Mouse (Mus musculus) forebrain, postnatal 0 days (tissue): ENCODE measurements around the gene Glo1. TPM values are rescaled to one million over a fixed set of nuclear protein-coding genes. Genes with fewer than 3 reads are reported as not detected.
"Not testable (repeated sequence)": the region's sequence is repeated elsewhere in the genome, so short reads cannot be mapped to it uniquely, and the experiment has no call there.

Experiments
- ATAC-seq: fragments of 200-750 bp; cut with Nextera tagmentation; 2 replicates; pipeline ENCODE4 v1.8.0; 2017; ENCODE audit warnings: mild to moderate bottlenecking, moderate library complexity
- DNase-seq: peaks from one replicate; pipeline ENCODE4 v3.0.0-alpha.2; 2015
- H3K27ac ChIP-seq: fragments of 300-500 bp; sonication (generic); 2 replicates; pipeline ENCODE4 v1.5.1; 2014; ENCODE audit warnings: low read depth, mild to moderate bottlenecking, antibody characterized with exemption, low read length, moderate library complexity, mixed read lengths
- H3K27me3 ChIP-seq: fragments of 300-500 bp; sonication (generic); 2 replicates; pipeline ENCODE4 v1.6.1; 2014; ENCODE audit warnings: mild to moderate bottlenecking, low read length, mixed read lengths; ENCODE audit not compliant: insufficient read depth
- H3K36me3 ChIP-seq: fragments of 300-500 bp; sonication (generic); 2 replicates; pipeline ENCODE4 v1.6.1; 2014; ENCODE audit warnings: mild to moderate bottlenecking, moderate library complexity; ENCODE audit not compliant: insufficient read depth
- H3K4me1 ChIP-seq: fragments of 300-500 bp; sonication (generic); 2 replicates; pipeline ENCODE4 v1.6.1; 2014; ENCODE audit warnings: antibody characterized with exemption; ENCODE audit not compliant: insufficient read depth
- H3K4me2 ChIP-seq: fragments of 300-500 bp; sonication (generic); 2 replicates; pipeline ENCODE4 v1.6.1; 2014; ENCODE audit warnings: low read depth, mild to moderate bottlenecking, moderate library complexity
- H3K4me3 ChIP-seq: fragments of 300-500 bp; sonication (generic); 2 replicates; pipeline ENCODE4 v1.5.1; 2014; ENCODE audit warnings: low read depth, low read length, mixed read lengths
- H3K9ac ChIP-seq: fragments of 300-500 bp; sonication (generic); 2 replicates; pipeline ENCODE4 v1.6.1; 2014; ENCODE audit warnings: mild to moderate bottlenecking
- H3K9me3 ChIP-seq: fragments of 300-500 bp; sonication (generic); 2 replicates; pipeline ENCODE4 v1.6.1; 2016; ENCODE audit warnings: low read length
- CTCF ChIP-seq: sonication (generic); IDR thresholded peaks from 2 replicates; pipeline ENCODE4 v1.5.1; 2016; ENCODE audit warnings: antibody characterized with exemption, control low read depth, low read depth
- WGBS: fragments of 180-500 bp; shearing (Covaris S2); extraction: QIAGEN DNeasy Blood & Tissue Kit; methylation state at CpG from one replicate; pipeline ENCODE4 v1.1.7; 2014; 5-methylcytosine and 5-hydroxymethylcytosine counted together
- polyA plus RNA-seq: library from polyadenylated mRNA; unstranded; fragments of >200 nt; fragmentation: Nextera tagmentation; extraction: Ambion mirVana; gene quantifications from 2 replicates; pipeline ENCODE4 v1.2.1, GENCODE M21; 2015
- total RNA-seq: library from RNA; depleted of rRNA; stranded (reverse); fragments of >200 nt; gene quantifications from 2 replicates; pipeline ENCODE4 v1.2.3, GENCODE M21; 2014

The Glo1 gene
- total and polyA plus RNA-seq, 2 experiments from 2014 or later = 150 to 194 TPM

DNA sequence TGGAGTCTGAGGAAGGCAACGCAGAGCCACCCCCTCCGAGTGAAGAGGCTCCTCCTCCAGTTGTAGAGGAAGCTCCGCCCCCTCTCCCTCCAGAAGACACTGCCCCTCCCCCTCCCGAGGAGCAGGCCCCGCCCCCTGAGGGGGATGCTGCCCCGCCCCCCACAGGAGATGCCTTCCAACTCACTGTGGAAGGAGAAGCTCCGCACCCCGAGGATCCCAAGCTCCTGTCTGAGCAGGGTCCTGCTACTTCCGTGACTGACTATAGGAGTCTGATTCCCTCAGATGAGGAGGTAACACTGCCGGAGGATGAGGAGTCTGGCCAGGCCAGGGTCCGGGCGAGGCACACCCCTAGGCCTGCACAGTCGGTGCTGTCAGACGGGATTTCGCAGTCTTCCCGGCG lies 8.7 kb upstream of the Glo1 start:
- H3K27ac ChIP-seq = no peak overlapping the region
- H3K27me3 ChIP-seq = no peaks in the 10 kb centered on the region
- peak overlapping the region; percentile 24; the same call in 1 of the 2 replicates for H3K4me2 ChIP-seq
- no peaks in the 10 kb centered on the region for H3K4me1 ChIP-seq
- H3K36me3 ChIP-seq = no peaks in the 10 kb centered on the region
- WGBS = 23% methylated on average over 17 of the region's 17 CpGs
- ATAC-seq (no peak), DNase-seq (no peak)
- H3K9ac ChIP-seq = no peak overlapping the region
- no peak for TF ChIP-seq CTCF
- no peak overlapping the region for H3K4me3 ChIP-seq
- no peaks in the 10 kb centered on the region for H3K9me3 ChIP-seq

DNA sequence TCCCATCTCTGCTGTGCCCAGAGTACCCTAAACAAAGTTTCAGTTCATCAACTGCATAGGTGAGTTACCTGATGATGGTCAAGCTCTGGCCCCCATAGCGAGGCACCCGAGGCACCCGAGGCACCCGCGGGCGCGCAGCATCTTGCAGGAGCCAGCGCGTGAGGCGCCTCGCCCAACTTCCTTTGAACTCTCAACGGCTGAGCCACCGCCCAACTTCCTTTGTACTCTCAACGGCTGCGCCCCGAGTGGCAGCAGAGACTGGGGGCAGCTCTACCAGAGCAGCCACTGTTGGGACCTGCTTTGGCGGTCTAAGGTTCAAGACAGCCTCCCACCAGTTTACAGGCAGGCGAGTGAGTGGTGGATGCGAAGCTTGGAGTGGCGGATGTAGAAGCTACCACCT lies 2.5 kb downstream of the Glo1 start, which contains the start of gene Dnah8:
Gene Dnah8 (plus strand): TSS at position 223 of the 400 bp plus-strand sequence.
- not testable (repeated sequence) for H3K27me3 ChIP-seq, H3K36me3 ChIP-seq, DNase-seq, H3K9me3 ChIP-seq, H3K9ac ChIP-seq, H3K4me1 ChIP-seq, H3K4me3 ChIP-seq, ATAC-seq, H3K4me2 ChIP-seq, H3K27ac ChIP-seq
- no CpG with 5 or more reads among the region's 20 CpGs for WGBS

DNA sequence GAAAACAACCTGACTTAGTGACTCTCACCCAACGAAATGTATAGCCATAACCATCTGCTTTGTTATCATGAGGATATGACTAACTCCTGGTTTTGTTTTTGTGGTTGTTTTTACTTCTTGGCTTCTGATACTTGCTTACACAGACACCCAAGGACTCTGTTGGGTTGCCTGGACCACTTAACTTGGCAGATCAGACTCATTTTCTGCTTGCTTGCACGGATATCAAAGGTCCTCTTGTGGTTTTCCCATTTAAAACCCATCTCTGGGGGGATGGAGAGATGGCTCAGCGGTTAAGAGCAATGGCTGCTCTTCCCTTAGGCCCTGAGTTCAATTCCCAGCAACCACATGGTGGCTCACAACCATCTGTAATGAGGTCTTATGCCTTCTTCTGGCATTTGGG lies 3.5 kb downstream of the Glo1 start:
- WGBS = 75% methylated on average over 3 of the region's 3 CpGs
- TF ChIP-seq CTCF = no peak

DNA sequence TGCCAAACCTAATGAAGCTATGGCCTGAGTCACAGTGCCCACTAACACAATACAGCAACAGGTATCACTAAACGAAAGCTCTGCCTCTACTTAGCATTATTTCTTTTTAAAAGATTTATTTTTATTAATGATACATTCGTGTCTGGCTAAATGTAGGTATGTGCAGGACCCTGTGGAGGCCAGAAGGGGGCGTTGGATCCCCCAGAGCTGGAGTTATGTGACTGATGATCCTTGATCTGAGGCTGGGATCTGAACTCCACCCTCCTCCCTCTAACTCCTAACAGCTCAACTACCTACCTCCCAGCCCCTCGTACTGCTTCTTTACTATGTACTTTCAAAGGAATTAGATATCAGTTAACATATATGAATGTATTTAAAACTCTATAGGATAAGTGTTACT lies 5.2 kb downstream of the Glo1 start:
- H3K9ac ChIP-seq = no peak overlapping the region
- no peak for ATAC-seq
- 68% methylated on average over 4 of the region's 4 CpGs for WGBS
- no peak for DNase-seq
- H3K4me3 ChIP-seq = no peak overlapping the region
- H3K4me1 ChIP-seq = no peaks in the 10 kb centered on the region
- no peaks in the 10 kb centered on the region for H3K36me3 ChIP-seq
- H3K27me3 ChIP-seq = no peaks in the 10 kb centered on the region
- no peaks in the 10 kb centered on the region for H3K9me3 ChIP-seq
- no peak for TF ChIP-seq CTCF
- no peak overlapping the region for H3K4me2 ChIP-seq
- no peak overlapping the region for H3K27ac ChIP-seq

More for the DNA sequence above, 3.5 kb downstream of the Glo1 start:
- H3K4me2 ChIP-seq = no peak overlapping the region
- H3K27ac ChIP-seq = no peak overlapping the region
- no peaks in the 10 kb centered on the region for H3K27me3 ChIP-seq
- H3K9ac ChIP-seq = no peak overlapping the region
- no peaks in the 10 kb centered on the region for H3K9me3 ChIP-seq
- no peaks in the 10 kb centered on the region for H3K4me1 ChIP-seq
- H3K36me3 ChIP-seq = no peaks in the 10 kb centered on the region
- no peak for DNase-seq
- H3K4me3 ChIP-seq = no peak overlapping the region
- ATAC-seq = no peak

DNA sequence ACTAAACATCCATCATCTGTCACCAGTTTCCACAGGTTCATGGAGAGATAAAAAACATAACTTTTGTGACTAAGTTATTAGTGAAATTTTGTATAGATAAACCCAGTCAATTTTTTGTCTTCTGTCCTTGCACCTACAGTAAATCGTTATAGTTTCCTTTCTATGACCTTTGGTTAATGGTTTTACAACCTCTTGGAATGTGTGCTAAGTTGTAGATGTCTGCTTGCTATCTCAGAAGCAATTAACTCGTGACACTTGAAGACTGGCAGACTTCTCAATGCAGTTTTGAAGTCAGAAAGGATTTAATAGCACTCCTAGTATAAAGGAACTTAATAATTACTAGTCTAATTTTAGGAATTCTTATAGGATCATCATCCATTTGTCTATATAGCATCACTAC lies 6.1 kb downstream of the Glo1 start:
- Histone ChIP-seq H3K4me3 (no peak overlapping the region), H3K9me3 (no peaks in the 10 kb centered on the region), H3K4me2 (no peak overlapping the region), H3K4me1 (no peaks in the 10 kb centered on the region), H3K27me3 (no peaks in the 10 kb centered on the region), H3K9ac (no peak overlapping the region), H3K36me3 (no peaks in the 10 kb centered on the region), H3K27ac (no peak overlapping the region)
- TF ChIP-seq CTCF = no peak
- no peak for DNase-seq
- ATAC-seq = no peak
- WGBS = 75% methylated on average over 2 of the region's 2 CpGs

DNA sequence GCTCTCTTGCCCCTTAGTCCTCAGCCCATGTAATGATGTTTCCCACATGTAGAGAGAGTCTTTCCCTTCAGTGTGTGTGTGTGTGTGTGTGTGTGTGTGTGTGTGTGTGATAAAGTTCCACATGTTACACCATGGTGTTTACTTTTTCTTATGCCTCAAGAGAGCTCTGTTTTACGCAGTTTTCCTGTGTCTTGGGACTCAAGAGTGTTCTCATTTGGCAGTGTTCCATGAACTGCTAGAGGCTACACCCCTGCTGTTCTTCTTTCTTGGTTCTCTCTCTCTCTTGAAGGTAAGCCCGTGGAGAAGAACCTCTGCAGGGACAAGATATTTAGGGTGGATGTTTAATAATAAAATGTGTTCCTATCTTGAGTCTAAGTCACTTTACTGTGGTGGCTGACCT lies 7.5 kb downstream of the Glo1 start:
- no peak overlapping the region for H3K4me3 ChIP-seq
- H3K27ac ChIP-seq = no peak overlapping the region
- DNase-seq = no peak
- no peak for ATAC-seq
- no peak overlapping the region for H3K4me2 ChIP-seq
- TF ChIP-seq CTCF = no peak
- H3K9me3 ChIP-seq = no peaks in the 10 kb centered on the region
- 40% methylated on average over 2 of the region's 2 CpGs for WGBS
- no peaks in the 10 kb centered on the region for H3K4me1 ChIP-seq
- no peaks in the 10 kb centered on the region for H3K27me3 ChIP-seq
- no peaks in the 10 kb centered on the region for H3K36me3 ChIP-seq
- H3K9ac ChIP-seq = no peak overlapping the region

DNA sequence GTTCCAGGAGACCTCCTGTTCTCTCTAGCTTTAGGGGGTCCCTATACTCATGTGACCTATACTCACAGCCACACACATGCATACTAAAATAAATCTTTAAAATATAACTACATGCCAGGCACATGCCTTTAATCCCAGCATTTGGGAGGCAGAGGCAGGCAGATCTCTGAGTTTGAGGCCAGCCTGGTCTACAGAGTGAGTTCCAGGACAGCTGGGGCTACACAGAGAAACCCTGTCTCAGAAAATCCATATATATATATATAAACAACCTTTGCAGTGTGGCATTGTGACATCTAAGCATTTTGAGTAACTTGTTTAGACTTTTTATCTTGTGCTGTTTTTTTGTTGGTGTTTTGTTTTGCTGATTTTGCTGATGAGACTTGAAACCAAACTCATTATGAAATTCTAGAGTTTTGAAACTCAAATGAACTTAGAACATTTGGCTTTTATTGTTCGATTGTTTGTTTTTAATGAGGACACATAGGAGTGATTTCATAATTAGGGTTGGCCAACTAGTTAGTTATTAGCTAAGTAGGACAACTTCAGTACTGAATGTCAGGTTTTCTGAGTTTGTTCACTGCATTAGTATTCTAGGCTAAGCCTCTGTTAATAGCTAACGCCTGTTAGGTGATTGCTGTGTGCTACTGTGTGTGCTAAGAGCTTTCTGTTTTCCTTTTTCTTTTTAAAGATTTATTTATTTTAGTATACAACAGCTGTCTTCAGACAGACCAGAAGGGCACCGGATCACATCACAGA lies 8.4 kb downstream of the Glo1 start:
- H3K4me1 ChIP-seq = no peaks in the 10 kb centered on the region
- H3K27me3 ChIP-seq = no peaks in the 10 kb centered on the region
- H3K9me3 ChIP-seq = no peaks in the 10 kb centered on the region
- no peak overlapping the region for H3K9ac ChIP-seq
- H3K4me2 ChIP-seq = no peak overlapping the region
- no peak overlapping the region for H3K27ac ChIP-seq
- no peak for TF ChIP-seq CTCF
- WGBS = 85% methylated on average over 3 of the region's 3 CpGs
- H3K4me3 ChIP-seq = no peak overlapping the region
- no peak for ATAC-seq
- no peaks in the 10 kb centered on the region for H3K36me3 ChIP-seq
- no peak for DNase-seq
